Mouse (Mus musculus) Patski (cell line): ENCODE data around the gene Engase. TPM values are rescaled to one million over a fixed set of nuclear protein-coding genes. Genes with fewer than 3 reads are reported as not detected.

Experiments used
- ATAC-seq: fragments of 100-300 bp; one replicate; pipeline ENCODE4 v1.8.0; 2021
- CTCF ChIA-PET: fragments of 350-600 bp; sonication (Branson Sonifier 250); formaldehyde crosslinking; loops from one replicate; lab custom pipeline; 2022; ENCODE audit warnings: inconsistent platforms; lab: Charles Lee
- POLR2A ChIA-PET: fragments of 350-600 bp; sonication (Branson Sonifier 250); formaldehyde crosslinking; loops from one replicate; lab custom pipeline; 2022; ENCODE audit warnings: antibody characterized with exemption, inconsistent platforms; lab: Charles Lee
- DNase-seq: peaks from one replicate; pipeline ENCODE4 v3.0.0-alpha.2; 2011; ENCODE audit warnings: low read depth, low spot score
- H3K27me3 ChIP-seq: fragments of 371-371 bp; one replicate; pipeline ENCODE4 v1.5.1; 2021
- CTCF ChIP-seq: fragments of 100-300 bp; IDR thresholded peaks from one replicate; pipeline ENCODE4 v1.5.1; 2021
- in situ Hi-C: fragments of 300-500 bp; cut with MboI; formaldehyde crosslinking; loops from 3 replicates; pipeline ENCODE4 v1.11.1; 2018; ENCODE audit warnings: low pct_unique_long_range_greater_than_20kb, mixed read lengths
- polyA plus RNA-seq: library from polyadenylated mRNA; unstranded; gene quantifications from one replicate; pipeline ENCODE4 v1.2.3, GENCODE M21; 2021

Gene Engase
- polyA plus RNA-seq, 1 experiment from 2014 or later = 4.7 TPM

DNA sequence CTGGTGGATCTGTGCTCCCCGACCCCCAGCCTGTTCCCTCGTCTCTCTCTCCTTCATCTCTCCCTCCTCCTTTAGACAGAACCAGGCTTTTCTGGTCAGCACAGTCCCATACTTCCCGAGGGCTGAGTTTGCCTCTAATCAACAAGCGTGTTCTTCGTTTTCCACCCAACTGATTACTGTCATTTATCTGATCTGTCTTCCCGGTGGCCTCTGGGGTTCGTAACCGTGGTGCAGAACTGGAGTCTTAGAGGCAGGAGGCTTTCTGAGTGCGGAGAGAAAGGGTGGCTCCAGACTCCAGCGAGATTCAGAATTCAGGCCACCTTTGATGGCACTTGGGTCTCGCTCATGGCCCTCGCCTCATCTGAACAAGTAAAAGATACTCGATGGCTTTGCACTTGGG, 42.5 kb upstream of the Engase start:
- ATAC-seq (no peak), DNase-seq (no peak)
- ChIA-PET CTCF (interaction anchor here (1.4 to 3.9 kb wide), 2 partner anchors 10 kb away, joined by 4 to 36 read pairs; no protein-coding TSS in a partner anchor), POLR2A (no interaction called here)
- no peak for TF ChIP-seq CTCF
- in situ Hi-C loops = no loop called here
- H3K27me3 ChIP-seq = no peaks in the 10 kb centered on the region

DNA sequence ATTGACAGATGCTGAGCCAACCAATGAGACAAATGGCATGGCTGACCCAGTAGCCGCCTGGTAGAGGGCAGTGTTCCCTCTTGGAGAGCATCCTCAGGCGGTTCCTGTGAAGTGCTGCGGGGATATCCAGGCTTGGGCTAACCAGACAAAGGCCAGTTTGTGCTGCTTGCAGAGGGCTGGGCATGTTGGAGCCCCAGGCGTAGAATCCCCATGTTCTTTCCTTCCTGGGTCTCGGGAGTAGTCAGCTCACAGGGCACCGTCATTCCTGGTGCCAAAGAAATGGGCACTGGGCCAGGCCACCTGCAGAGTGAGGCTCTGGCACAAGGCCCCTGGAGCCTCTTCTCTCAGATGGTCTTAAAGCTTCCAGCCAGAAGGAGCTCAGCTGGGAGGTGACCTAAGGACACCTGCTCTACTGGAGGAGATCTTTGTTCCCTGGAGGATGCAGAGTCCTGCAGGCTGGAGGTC, 40.1 kb upstream of the Engase start:
- ATAC-seq = peak; percentile 48
- no peak for TF ChIP-seq CTCF
- ChIA-PET POLR2A (no interaction called here), CTCF (interaction anchor here (3.9 kb wide), 1 partner anchor 12 kb away, joined by 36 read pairs; no protein-coding TSS in a partner anchor)
- peak; percentile 75 for DNase-seq
- in situ Hi-C loops = no loop called here
- no peaks in the 10 kb centered on the region for H3K27me3 ChIP-seq

DNA sequence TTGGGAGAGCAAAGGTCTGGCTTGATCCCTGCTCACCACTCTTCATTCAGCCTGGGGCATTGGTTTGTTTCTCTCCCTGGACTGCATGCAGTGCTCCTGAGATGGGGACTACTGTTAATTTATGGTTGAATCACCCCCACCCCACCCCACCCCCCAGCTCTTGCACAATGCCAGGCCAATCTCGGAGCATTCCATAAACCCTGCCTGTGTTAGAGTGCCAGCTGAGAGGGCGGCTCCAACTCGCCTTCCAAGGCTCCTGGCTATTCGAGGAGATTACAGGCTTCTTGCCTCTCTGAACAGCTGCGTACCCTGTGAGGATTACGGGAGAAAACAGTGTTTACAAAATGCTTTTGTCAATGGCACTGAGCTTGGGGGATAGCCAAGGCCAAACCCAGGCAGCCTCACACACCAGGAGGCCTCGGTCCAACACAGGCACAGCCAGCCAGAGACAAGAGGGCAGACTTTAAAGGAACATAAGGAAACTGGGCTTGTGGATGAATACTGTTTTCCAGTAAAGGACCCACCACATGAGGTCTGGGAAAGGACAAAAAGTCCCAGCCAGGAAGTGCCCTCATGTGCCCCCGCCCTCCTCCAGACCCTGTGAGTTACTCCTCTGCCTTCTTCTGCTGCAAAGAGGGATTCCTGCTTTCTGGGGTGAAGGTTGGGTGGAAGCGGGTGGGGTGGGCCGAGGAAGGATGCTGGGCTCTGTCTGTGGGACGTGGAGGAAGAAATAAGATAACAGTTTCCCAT, 37.8 kb upstream of the Engase start:
- H3K27me3 ChIP-seq = no peaks in the 10 kb centered on the region
- no peak for TF ChIP-seq CTCF
- DNase-seq (peak; percentile 58), ATAC-seq (no peak)
- ChIA-PET POLR2A (no interaction called here), CTCF (interaction anchor here (1.3 to 3.3 kb wide), 2 partner anchors 8 to 16 kb away, joined by 4 to 34 read pairs; no protein-coding TSS in a partner anchor)
- in situ Hi-C loops = no loop called here

DNA sequence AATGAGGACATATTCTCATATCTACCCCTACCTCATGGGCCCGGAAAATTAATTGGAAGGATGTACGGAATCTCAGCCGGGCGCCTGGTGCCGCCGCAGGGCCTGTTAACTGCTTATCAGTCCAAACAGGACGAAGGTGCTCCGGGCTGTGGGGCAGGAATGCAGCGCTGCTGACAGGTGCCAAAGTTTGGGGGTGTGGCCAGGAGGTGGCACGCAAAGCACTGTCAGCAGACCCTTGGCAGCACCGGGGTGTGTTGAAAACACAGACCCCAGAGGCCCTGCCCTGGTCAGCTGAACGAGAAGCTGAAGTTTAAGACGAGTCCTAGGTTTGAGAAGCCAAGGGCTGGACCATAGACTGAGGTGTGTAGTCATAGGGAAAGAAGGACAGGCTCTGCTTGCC, 33.9 kb upstream of the Engase start:
- DNase-seq = no peak
- CTCF ChIA-PET = interaction anchor here (1.2 to 5.2 kb wide), 7 partner anchors 11 to 100 kb away, joined by 3 to 113 read pairs (median 11); partner anchors contain the start of genes C1qtnf1, Cant1 and Cep295nl
- ATAC-seq = no peak

DNA sequence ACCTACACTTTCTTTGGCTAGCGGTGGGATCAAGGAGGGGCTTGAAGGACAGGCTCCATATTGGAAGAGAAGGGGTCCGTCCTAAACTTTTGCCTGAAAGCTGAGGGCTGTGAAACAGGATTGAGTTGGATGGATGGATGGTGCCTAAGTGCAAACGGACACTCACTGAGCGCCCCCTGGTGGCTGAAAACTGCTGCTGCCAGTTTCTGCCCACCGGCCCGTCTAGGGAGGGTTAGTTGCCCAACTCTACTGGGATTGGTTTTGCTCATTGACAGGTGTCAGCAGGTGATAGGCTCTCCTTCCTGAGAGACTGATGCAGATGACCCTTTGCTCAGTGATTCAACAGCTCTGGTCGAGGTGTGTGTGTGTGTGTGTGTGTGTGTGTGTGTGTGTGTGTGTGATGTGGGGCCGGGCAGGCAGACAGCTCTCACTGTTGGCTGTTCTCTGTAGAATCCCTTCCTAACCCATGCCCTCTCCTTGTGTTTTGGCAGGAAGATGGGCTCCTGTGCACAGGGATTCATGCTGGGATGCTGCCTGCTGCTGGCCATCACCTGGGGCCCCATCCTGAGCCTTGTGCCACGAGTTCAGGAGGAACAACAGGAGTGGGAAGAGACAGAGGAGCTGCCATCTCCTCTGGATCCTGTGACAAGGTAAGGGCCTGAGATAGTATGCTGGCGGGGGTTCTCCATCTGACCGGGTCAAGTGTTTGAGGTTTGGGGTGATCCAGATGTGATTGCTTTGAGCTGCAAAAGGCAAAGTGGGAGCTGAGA, 33.2 kb upstream of the Engase start:
- DNase-seq (no peak), ATAC-seq (no peak)
- POLR2A ChIA-PET = interaction anchor here (0.8 to 1.9 kb wide), 4 partner anchors 14 to 24 kb away, joined by 3 to 14 read pairs (median 4); no protein-coding TSS in a partner anchor
- no peaks in the 10 kb centered on the region for H3K27me3 ChIP-seq
- in situ Hi-C loops = no loop called here
- CTCF ChIA-PET = interaction anchor here (1.2 to 5.2 kb wide), 11 partner anchors 9 to 296 kb away, joined by 3 to 113 read pairs (median 5); partner anchors contain the start of genes C1qtnf1, Cant1 and Cep295nl
- no peak for TF ChIP-seq CTCF

More for the DNA sequence above, 33.9 kb upstream of the Engase start:
- in situ Hi-C loops = no loop called here
- H3K27me3 ChIP-seq = no peaks in the 10 kb centered on the region
- TF ChIP-seq CTCF = no peak
- POLR2A ChIA-PET = interaction anchor here (1.0 to 1.9 kb wide), 3 partner anchors 14 to 23 kb away, joined by 3 to 14 read pairs (median 3); no protein-coding TSS in a partner anchor

DNA sequence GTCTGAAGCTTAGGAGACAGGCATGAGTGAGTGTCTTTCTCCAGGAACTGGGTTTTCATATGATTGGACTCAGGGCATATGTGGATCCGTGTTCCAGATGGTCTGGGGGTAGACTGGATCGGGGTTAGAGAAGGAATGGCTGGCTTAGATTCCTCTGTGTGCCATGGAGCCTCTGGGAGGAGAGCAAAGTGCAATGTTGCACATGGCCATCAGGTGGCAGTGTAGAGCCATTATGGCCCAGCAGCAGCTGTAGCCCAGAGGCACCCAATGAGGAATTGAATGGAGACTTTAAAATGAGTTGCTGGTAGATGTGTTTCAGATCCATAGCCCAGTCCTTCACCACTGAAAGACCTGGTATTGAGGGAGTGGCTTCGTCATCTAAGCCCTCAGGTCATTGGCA, 30.8 kb upstream of the Engase start:
- TF ChIP-seq CTCF = peak; percentile 93
- DNase-seq (no peak), ATAC-seq (no peak)
- CTCF ChIA-PET = interaction anchor here (1.1 to 5.2 kb wide), 6 partner anchors 15 to 293 kb away, joined by 3 to 113 read pairs (median 4); partner anchors contain the start of gene Cant1
- no peaks in the 10 kb centered on the region for H3K27me3 ChIP-seq
- in situ Hi-C loops = loop anchor here (5.0 kb wide), 1 partner anchor 296 kb away; no protein-coding TSS in a partner anchor
- POLR2A ChIA-PET = interaction anchor here (1.1 kb wide), 1 partner anchor 28 kb away, joined by 3 read pairs; no protein-coding TSS in a partner anchor

DNA sequence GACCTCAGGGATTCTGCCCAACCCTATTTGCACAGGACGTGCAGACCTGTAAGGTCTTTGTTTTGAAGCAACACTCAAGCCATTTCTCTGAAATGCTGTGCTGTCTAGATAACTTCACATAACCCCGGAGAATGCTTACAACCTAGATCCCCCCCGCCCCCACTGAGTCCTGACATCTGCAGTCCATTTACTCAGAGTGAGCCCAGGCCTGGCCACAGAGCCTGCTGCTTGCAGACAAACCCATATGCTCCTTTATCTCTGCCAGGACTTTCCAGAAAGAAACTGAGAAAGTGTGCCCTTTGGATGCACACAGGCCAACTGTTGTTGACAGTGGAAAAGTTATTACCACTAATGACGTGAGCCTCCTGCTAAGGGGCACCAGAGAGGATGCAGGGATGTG, 29.3 kb upstream of the Engase start:
- CTCF ChIA-PET = no interaction called here
- no peak for ATAC-seq
- in situ Hi-C loops = loop anchor here (5.0 kb wide), 1 partner anchor 295 kb away; no protein-coding TSS in a partner anchor
- H3K27me3 ChIP-seq = no peaks in the 10 kb centered on the region
- POLR2A ChIA-PET = no interaction called here
- DNase-seq = no peak
- no peak for TF ChIP-seq CTCF

DNA sequence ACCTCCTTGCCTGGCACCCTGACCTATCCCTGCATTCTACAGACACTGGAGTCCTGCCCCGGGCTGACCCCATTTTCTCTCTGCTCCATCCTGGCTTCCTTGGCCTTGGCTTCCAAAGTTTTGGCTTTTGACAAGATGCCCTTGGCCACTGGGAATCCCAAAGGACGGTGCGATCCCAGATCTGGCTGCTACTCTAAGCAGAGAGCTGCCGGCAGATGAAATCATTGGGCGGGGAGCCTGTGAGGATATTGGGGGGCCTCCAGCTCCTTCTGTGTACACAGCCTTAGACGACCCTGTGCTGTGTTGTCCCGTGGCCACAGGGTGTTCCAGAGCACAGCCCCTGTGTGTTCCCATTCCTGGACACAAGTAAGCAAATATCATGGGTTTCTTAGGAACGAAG, 28.2 kb upstream of the Engase start:
- no peak for DNase-seq
- POLR2A ChIA-PET = no interaction called here
- CTCF ChIA-PET = interaction anchor here (0.6 to 1.9 kb wide), 3 partner anchors 12 to 291 kb away, joined by 3 to 8 read pairs (median 7); no protein-coding TSS in a partner anchor
- TF ChIP-seq CTCF = no peak
- ATAC-seq = no peak
- in situ Hi-C loops = loop anchor here (5.0 kb wide), 1 partner anchor 294 kb away; no protein-coding TSS in a partner anchor
- no peaks in the 10 kb centered on the region for H3K27me3 ChIP-seq

DNA sequence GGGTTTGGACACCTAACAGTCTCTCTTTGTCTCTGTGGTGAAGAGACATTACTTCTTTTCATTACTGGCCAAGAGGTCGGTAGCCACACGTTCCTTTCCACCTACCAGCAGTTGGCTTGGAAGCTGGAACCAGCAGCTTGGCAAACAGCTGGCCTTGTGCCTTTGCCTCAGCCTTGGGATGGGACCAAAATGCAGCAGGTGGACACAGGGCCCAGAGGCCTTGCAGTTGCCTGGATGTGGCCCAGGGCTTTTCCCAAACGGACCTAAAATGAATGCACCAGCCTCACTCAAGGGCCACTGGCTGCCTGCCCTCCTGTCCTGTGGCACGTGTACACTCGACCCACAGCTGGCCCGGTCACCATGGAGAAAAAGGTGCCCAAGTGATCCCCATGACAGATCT, 25.4 kb upstream of the Engase start:
- ATAC-seq = no peak
- DNase-seq = no peak
- no peak for TF ChIP-seq CTCF
- CTCF ChIA-PET = interaction anchor here (1.7 kb wide), 1 partner anchor 288 kb away, joined by 3 read pairs; no protein-coding TSS in a partner anchor
- H3K27me3 ChIP-seq = no peaks in the 10 kb centered on the region
- POLR2A ChIA-PET = no interaction called here
- in situ Hi-C loops = no loop called here

DNA sequence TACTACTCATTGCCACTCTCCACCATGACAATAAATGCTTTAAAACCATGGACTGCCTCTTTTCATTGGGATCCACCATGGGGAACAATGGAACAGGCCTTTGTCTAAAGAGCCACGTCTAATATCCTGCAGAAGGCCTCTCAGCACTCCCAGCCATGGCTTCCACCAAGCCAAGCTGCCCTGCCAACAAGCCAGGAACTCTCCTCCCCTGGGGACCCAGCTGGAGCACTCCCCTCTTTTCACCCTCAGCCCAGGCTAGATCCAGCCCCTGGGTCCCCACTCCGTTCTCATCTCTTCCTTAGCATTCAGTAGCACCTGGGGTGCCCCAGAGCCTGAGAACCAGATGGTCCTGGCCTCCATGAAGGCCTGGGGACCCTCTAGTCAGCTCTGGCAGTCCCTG, 23.7 kb upstream of the Engase start:
- no peaks in the 10 kb centered on the region for H3K27me3 ChIP-seq
- DNase-seq (no peak), ATAC-seq (no peak)
- ChIA-PET POLR2A (no interaction called here), CTCF (no interaction called here)
- no peak for TF ChIP-seq CTCF
- in situ Hi-C loops = no loop called here
